Mouse (Mus musculus): Measurements from ENCODE around the gene Pced1b. TPM values are rescaled to one million over a fixed set of nuclear protein-coding genes. Genes with fewer than 3 reads are reported as not detected.

Pced1b gene
- polyA plus RNA-seq, 1 experiment from 2014 or later = 8.5 TPM

DNA sequence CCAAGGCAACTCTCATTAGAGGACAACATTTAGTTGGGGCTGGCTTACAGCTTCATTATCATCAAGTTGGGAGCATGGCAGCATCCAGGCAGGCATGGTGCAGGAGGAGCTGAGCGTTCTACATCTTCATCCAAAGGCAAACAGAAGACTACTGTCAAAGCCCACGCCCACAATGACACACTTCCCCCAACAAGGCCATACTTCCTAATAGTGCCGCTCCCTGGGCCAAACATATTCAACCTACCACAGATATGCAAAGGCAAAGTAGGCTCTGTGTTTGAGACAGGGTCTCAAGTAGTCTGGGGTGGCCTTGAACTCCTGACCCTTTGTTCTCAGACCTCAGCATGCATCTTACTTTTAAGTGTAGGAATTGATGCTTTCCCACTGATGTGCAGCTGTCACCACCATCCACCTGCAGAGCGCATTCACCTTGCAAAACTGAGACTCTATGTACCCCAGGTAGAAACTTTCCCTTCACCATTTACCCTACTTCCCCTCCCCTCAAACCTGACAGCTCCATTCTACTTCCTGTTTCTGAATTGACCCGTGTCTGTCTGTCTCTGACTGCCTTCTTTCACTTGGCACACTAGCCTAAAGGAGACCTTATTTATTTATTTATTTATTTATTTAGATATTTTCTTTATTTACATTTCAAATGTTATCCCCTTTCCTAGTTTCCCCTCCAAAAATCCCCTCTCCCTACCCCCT is 40.7 kb downstream of the Pced1b start:
- H3K4me1 ChIP-seq (replicated peaks; ENCODE audit: control insufficient read depth, insufficient read depth, low read length) = no peaks in the 10 kb centered on the region
- WGBS = 81% methylated on average over 5 of the region's 5 CpGs
- DNase-seq (ENCODE audit: low spot score) = no peak

DNA sequence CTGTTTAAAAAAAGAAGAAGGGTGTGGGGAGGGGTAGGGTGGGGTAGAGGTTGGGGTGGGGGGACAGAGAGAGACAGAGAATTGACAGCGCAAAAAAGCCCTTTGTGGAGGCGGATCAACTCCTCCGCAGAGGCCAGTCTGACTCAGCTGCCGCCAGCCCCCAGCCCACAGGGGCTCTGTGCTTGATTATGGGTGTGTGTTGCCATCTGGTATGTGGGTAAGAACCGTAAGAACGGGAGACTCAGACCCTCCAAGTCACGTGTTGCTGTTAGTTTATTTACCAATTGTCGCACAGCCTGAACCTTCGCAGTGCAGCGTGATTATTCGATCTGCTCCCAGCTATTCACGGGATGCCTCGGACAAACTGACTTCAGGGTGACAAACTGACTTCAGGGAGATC is 41.8 kb downstream of the Pced1b start:
- no peak for ATAC-seq (replicated peaks; ENCODE audit: low FRiP score)
- no peak for DNase-seq (ENCODE audit: low spot score)
- no peaks in the 10 kb centered on the region for H3K27me3 ChIP-seq (replicated peaks; ENCODE audit: control insufficient read depth, insufficient read depth, low read length)
- H3K4me2 ChIP-seq = no peak overlapping the region
- H3K4me3 ChIP-seq (ENCODE audit: low read depth, low read length) = no peak overlapping the region
- no peaks in the 10 kb centered on the region for H3K36me3 ChIP-seq (ENCODE audit: control insufficient read depth, insufficient read depth, low read length)
- H3K9ac ChIP-seq (ENCODE audit: low read depth, low read length) = no peak overlapping the region
- 82% methylated on average over 13 of the region's 13 CpGs for WGBS
- H3K4me1 ChIP-seq (replicated peaks; ENCODE audit: control insufficient read depth, insufficient read depth, low read length) = no peaks in the 10 kb centered on the region
- no peak overlapping the region for H3K27ac ChIP-seq (ENCODE audit: low read depth, low read length)
- no peaks in the 10 kb centered on the region for H3K9me3 ChIP-seq (ENCODE audit: control insufficient read depth, low read length)

More for the DNA sequence above, 40.7 kb downstream of the Pced1b start:
- Histone ChIP-seq H3K9me3 (ENCODE audit: control insufficient read depth, low read length) (no peaks in the 10 kb centered on the region), H3K36me3 (ENCODE audit: control insufficient read depth, insufficient read depth, low read length) (no peaks in the 10 kb centered on the region), H3K9ac (ENCODE audit: low read depth, low read length) (no peak overlapping the region), H3K27me3 (replicated peaks; ENCODE audit: control insufficient read depth, insufficient read depth, low read length) (no peaks in the 10 kb centered on the region), H3K27ac (ENCODE audit: low read depth, low read length) (no peak overlapping the region), H3K4me3 (ENCODE audit: low read depth, low read length) (no peak overlapping the region), H3K4me2 (no peak overlapping the region)
- ATAC-seq (replicated peaks; ENCODE audit: low FRiP score) = no peak

DNA sequence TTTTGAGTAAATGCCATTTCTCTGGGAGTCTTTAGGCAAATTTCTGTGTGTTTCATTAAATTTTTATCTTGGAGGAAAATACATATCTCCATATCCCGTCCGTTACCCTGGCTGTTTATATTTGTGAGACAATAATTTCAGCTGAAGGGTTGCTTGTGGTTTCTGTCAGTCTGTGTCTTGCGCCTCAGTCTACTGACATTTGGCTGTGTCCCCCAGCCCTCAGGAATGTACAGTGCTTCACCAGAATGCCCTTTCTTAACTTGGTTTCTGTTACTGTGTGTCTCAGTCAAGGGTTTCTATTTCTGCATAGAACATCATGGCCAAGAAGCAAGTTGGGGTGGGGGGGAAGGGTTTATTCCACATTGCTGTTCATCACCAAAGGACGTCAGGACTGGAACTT is 42.3 kb downstream of the Pced1b start:
- no peak for ATAC-seq (replicated peaks; ENCODE audit: low FRiP score)
- DNase-seq (ENCODE audit: low spot score) = no peak
- WGBS = 69% methylated on average over 4 of the region's 4 CpGs
- Histone ChIP-seq H3K36me3 (ENCODE audit: control insufficient read depth, insufficient read depth, low read length) (no peaks in the 10 kb centered on the region), H3K9ac (ENCODE audit: low read depth, low read length) (no peak overlapping the region), H3K9me3 (ENCODE audit: control insufficient read depth, low read length) (no peaks in the 10 kb centered on the region), H3K27ac (ENCODE audit: low read depth, low read length) (no peak overlapping the region), H3K4me1 (replicated peaks; ENCODE audit: control insufficient read depth, insufficient read depth, low read length) (no peaks in the 10 kb centered on the region), H3K27me3 (replicated peaks; ENCODE audit: control insufficient read depth, insufficient read depth, low read length) (no peaks in the 10 kb centered on the region), H3K4me2 (no peak overlapping the region), H3K4me3 (ENCODE audit: low read depth, low read length) (no peak overlapping the region)

DNA sequence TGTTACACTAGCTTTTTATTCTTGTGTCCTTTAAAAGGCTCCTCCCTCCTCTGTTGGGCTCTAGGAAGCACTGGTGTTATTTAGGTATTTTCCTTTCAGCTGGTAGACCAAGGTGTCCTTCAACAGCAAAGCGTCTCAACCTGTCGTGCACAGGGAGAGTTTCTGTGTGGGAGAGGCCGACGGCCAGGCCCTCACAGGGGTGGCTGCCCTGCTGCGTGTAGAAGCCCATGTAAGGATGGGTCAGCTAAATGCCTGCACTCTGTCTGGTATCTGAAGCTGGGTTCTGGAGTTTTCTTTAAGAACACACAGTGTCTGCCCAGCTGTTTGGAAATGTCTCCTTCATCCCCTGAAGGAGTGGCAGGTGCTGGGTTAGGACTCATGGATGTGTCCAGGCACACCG is 43.4 kb downstream of the Pced1b start:
- Histone ChIP-seq H3K9me3 (ENCODE audit: control insufficient read depth, low read length) (no peaks in the 10 kb centered on the region), H3K4me1 (replicated peaks; ENCODE audit: control insufficient read depth, insufficient read depth, low read length) (no peaks in the 10 kb centered on the region), H3K27ac (ENCODE audit: low read depth, low read length) (no peak overlapping the region), H3K4me3 (ENCODE audit: low read depth, low read length) (no peak overlapping the region), H3K4me2 (no peak overlapping the region), H3K36me3 (ENCODE audit: control insufficient read depth, insufficient read depth, low read length) (no peaks in the 10 kb centered on the region), H3K27me3 (replicated peaks; ENCODE audit: control insufficient read depth, insufficient read depth, low read length) (no peaks in the 10 kb centered on the region), H3K9ac (ENCODE audit: low read depth, low read length) (no peak overlapping the region)
- whole genome bisulfite sequencing = 91% methylated on average over 6 of the region's 6 CpGs
- no peak for ATAC-seq (replicated peaks; ENCODE audit: low FRiP score)
- DNase-seq (ENCODE audit: low spot score) = no peak

DNA sequence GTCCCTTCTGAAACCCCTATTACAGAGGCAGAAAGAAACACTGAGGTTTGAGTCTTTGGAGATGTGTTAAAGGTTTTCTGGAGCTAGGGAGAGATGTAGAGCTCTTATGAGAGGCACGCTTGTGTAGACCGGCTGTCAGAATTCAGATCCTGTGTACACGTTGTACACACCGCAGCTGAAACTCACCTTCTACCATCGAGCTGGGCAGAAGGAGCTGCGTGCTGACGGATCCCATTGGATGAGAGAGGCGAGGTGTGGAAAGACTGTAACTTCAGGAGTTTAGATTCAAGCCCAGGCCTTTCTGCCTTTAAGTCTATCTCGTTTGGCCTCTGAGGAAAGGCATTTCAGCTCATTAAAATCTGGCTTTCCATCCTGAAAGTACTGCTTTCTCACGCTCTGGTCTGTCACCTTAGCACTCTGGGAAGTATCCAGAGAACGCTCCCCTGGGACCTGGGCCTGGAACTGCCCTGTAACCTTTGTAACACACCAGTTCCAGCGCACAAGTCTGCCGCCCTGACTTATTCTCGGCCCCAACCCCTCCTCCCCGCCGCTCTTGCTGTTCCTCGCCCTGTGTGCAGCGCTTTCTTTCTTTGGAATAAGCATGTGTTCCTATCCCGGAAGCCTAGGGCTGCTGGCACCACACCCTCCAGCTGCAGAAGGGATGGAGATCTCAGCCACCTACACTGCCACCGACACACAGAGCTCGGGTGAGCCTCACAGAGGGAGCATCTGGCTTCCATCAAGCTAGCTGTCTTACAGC is 44.6 kb downstream of the Pced1b start:
- Histone ChIP-seq H3K4me2 (no peak overlapping the region), H3K4me1 (replicated peaks; ENCODE audit: control insufficient read depth, insufficient read depth, low read length) (no peaks in the 10 kb centered on the region), H3K27me3 (replicated peaks; ENCODE audit: control insufficient read depth, insufficient read depth, low read length) (no peaks in the 10 kb centered on the region), H3K27ac (ENCODE audit: low read depth, low read length) (no peak overlapping the region), H3K9me3 (ENCODE audit: control insufficient read depth, low read length) (no peaks in the 10 kb centered on the region), H3K4me3 (ENCODE audit: low read depth, low read length) (no peak overlapping the region), H3K9ac (ENCODE audit: low read depth, low read length) (no peak overlapping the region), H3K36me3 (ENCODE audit: control insufficient read depth, insufficient read depth, low read length) (no peaks in the 10 kb centered on the region)
- DNase-seq (ENCODE audit: low spot score) = no peak
- 83% methylated on average over 21 of the region's 21 CpGs for WGBS
- no peak for ATAC-seq (replicated peaks; ENCODE audit: low FRiP score)

DNA sequence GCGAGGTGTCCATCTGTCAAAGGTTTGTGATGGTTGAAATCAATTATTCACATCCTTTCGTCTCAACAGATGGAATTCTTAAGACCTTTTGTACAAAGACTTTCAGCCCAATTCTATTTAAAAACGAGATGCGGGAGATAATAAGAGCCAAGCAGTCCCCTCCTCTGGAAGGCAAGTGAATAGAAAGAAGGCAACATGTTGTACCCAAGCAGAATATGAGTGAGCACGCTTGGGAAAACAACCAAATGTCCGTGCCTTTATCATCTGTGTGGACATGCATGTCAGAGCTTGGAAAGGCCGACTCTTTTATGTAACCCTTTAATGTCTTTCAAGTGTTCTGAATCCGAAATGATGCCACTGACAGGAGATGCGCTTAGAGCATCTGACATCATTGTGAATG is 61.0 kb downstream of the Pced1b start:
- H3K4me3 ChIP-seq (ENCODE audit: low read depth, low read length) = no peak overlapping the region
- no peak for DNase-seq (ENCODE audit: low spot score)
- WGBS = 80% methylated on average over 9 of the region's 9 CpGs

DNA sequence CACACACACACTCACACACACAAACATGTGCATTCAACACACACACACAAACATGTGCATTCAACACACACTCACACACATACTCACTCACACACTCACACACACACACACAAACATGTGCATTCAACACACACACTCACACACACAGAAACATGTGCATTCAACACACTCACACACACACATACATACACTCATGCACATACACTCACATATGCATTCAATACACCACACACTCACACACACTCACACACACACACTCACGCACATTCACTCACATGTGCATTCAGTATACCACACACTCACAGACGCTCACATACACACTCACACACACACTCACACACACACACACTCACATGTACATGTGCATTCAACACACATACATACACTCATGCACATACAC is 62.6 kb downstream of the Pced1b start:
- Histone ChIP-seq H3K36me3 (ENCODE audit: control insufficient read depth, insufficient read depth, low read length) (no peaks in the 10 kb centered on the region), H3K4me3 (ENCODE audit: low read depth, low read length) (no peak overlapping the region), H3K9ac (ENCODE audit: low read depth, low read length) (no peak overlapping the region), H3K4me2 (no peak overlapping the region), H3K9me3 (ENCODE audit: control insufficient read depth, low read length) (no peaks in the 10 kb centered on the region), H3K27me3 (replicated peaks; ENCODE audit: control insufficient read depth, insufficient read depth, low read length) (no peaks in the 10 kb centered on the region), H3K27ac (ENCODE audit: low read depth, low read length) (no peak overlapping the region), H3K4me1 (replicated peaks; ENCODE audit: control insufficient read depth, insufficient read depth, low read length) (no peaks in the 10 kb centered on the region)
- ATAC-seq (replicated peaks; ENCODE audit: low FRiP score) (no peak), DNase-seq (ENCODE audit: low spot score) (no peak)
- WGBS = 89% methylated on average over 2 of the region's 2 CpGs

More for the DNA sequence above, 61.0 kb downstream of the Pced1b start:
- H3K27me3 ChIP-seq (replicated peaks; ENCODE audit: control insufficient read depth, insufficient read depth, low read length) = no peaks in the 10 kb centered on the region
- H3K9ac ChIP-seq (ENCODE audit: low read depth, low read length) = no peak overlapping the region
- no peaks in the 10 kb centered on the region for H3K9me3 ChIP-seq (ENCODE audit: control insufficient read depth, low read length)
- H3K4me2 ChIP-seq = no peak overlapping the region
- H3K27ac ChIP-seq (ENCODE audit: low read depth, low read length) = no peak overlapping the region
- no peaks in the 10 kb centered on the region for H3K36me3 ChIP-seq (ENCODE audit: control insufficient read depth, insufficient read depth, low read length)
- no peak for ATAC-seq (replicated peaks; ENCODE audit: low FRiP score)
- no peaks in the 10 kb centered on the region for H3K4me1 ChIP-seq (replicated peaks; ENCODE audit: control insufficient read depth, insufficient read depth, low read length)

DNA sequence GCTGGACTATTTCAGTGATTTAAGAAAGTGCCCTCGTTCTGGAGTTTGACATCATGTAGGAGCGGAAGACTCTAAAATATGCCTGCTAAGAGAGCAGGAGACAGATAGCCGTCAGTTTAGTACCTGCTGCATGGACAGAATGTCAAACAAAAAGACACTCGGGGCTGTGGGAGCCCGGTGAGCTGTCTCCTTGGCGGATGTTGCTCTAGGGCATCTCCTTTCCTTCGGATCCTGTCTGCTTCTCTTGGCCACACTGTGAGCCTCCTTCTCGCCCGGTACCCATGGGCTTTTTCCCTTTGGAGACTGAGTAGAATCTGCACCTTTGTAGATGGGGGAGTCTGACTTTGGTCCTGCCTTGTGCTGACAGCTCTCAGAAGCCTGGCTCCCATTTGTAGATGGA is 63.3 kb downstream of the Pced1b start:
- ATAC-seq (replicated peaks; ENCODE audit: low FRiP score) = no peak
- no peaks in the 10 kb centered on the region for H3K27me3 ChIP-seq (replicated peaks; ENCODE audit: control insufficient read depth, insufficient read depth, low read length)
- H3K4me2 ChIP-seq = no peak overlapping the region
- no peaks in the 10 kb centered on the region for H3K9me3 ChIP-seq (ENCODE audit: control insufficient read depth, low read length)
- 83% methylated on average over 9 of the region's 9 CpGs for WGBS
- H3K36me3 ChIP-seq (ENCODE audit: control insufficient read depth, insufficient read depth, low read length) = no peaks in the 10 kb centered on the region
- no peak overlapping the region for H3K9ac ChIP-seq (ENCODE audit: low read depth, low read length)
- no peak for DNase-seq (ENCODE audit: low spot score)
- H3K4me3 ChIP-seq (ENCODE audit: low read depth, low read length) = no peak overlapping the region
- H3K4me1 ChIP-seq (replicated peaks; ENCODE audit: control insufficient read depth, insufficient read depth, low read length) = no peaks in the 10 kb centered on the region
- no peak overlapping the region for H3K27ac ChIP-seq (ENCODE audit: low read depth, low read length)

DNA sequence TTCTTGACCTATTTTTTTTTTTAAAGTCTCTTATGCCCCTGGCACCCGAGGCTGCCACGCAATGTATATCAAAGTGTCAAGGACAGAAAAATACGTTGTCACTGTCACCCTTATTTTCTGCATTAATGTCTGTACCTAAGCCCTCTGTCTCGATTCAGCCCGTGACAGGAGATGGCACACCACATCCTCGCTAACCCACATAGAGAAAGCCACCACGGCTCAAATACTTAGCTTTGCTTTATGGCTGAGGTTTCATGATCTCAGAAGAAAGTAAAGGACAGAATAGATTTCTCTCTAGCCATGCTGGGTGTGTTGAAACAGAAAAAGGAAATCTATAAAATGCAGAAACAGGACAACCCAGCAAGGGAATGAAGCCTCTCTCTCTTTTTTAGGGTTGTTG is 64.3 kb downstream of the Pced1b start:
- ATAC-seq (replicated peaks; ENCODE audit: low FRiP score) (no peak), DNase-seq (ENCODE audit: low spot score) (no peak)
- Histone ChIP-seq H3K27ac (ENCODE audit: low read depth, low read length) (no peak overlapping the region), H3K4me2 (no peak overlapping the region), H3K4me3 (ENCODE audit: low read depth, low read length) (no peak overlapping the region), H3K4me1 (replicated peaks; ENCODE audit: control insufficient read depth, insufficient read depth, low read length) (no peaks in the 10 kb centered on the region), H3K27me3 (replicated peaks; ENCODE audit: control insufficient read depth, insufficient read depth, low read length) (no peaks in the 10 kb centered on the region), H3K36me3 (ENCODE audit: control insufficient read depth, insufficient read depth, low read length) (no peaks in the 10 kb centered on the region), H3K9ac (ENCODE audit: low read depth, low read length) (no peak overlapping the region), H3K9me3 (ENCODE audit: control insufficient read depth, low read length) (no peaks in the 10 kb centered on the region)
- WGBS = 77% methylated on average over 7 of the region's 7 CpGs
